Mouse (Mus musculus) cerebellum, postnatal 4 days (tissue): ENCODE data around the gene Gm21964.

Experiments used
- DNase-seq, 2 experiments: peaks; one replicate each; pipeline ENCODE4 v3.0.0; 2022; ENCODE audit warnings: low spot score in 2 of 2, mixed read lengths in 1 of 2

Gm21964 gene

DNA sequence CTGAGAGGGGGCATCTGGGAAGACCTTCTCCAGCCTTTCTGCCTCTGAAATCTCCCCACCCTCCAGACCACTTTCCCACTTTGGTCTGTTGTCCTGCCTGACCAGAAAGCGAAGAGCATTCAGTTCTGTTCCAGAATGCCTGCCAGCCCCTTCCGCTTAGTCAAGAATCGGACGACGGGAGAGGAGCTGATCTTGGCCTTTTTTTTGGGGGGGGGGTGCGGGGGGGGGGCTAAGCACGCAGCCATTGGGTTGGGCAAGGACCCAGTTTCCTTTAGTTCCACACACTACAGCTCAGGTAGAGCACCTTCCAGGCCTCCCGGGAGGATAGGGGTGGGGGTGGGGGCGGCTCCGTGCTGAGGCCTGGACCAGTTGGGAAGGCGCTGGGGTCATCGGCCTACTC lies at the start of gene Gm21964:
Gene Gm21964 (plus strand): TSS at position 301 of the 400 bp plus-strand sequence.
- no peak for DNase-seq

DNA sequence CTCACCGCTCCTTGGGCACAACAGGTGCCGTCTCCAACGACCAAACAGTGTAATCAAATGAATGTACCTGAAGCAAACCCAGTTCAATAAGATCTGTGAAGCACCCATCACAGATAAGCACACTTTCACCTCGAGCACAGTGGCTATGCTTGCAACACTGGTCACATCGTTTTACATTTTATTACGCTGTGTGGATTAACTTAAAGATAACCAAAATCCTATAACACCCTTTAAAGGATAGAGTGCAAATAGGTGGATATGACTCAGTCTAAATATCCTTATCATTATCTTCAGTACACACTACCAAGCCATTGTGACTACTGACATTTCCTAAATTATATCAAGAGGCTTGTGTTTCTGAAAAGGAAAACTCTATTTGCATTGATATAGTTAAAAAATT lies 49.8 kb upstream of the Gm21964 start:
- DNase-seq, result no peak

DNA sequence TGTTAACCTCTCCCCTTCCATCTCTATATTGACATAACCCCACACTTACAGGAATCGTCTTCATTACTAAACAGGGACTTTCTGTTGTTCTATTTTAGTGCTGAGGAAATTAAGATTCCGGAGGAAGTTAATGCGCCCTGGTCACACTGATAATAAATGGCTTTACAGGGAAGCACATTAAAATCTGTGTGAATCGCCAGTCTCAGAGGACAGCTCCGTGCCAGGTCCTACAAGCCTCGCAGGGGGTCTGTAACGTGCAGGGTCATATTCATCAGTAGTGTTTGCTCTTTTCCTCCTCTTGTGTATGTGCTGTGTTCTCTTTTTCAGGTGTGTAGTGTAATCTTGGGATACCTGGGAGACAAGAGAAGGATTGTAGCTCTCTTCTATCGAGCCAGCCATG lies 42.8 kb upstream of the Gm21964 start:
- no peak for DNase-seq

DNA sequence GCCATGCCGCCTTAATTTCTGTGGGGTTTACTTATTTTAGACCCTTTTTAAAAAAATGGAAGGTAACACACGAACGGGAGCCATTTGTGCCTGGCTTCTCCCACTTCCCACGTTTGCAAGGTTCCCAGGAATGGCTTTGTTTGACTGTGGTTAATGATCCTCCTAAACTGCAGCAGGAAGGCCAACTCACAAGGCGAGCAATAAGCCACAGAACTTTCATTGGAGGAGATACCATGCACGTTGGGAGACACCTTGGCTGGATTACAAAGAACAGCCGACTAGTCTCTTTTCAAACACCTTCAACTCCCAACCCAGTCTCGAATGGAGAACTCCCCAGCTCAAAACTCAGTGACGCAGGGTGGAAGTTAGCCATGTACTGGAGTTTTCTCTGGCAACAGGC lies 36.8 kb upstream of the Gm21964 start:
- no peak for DNase-seq

DNA sequence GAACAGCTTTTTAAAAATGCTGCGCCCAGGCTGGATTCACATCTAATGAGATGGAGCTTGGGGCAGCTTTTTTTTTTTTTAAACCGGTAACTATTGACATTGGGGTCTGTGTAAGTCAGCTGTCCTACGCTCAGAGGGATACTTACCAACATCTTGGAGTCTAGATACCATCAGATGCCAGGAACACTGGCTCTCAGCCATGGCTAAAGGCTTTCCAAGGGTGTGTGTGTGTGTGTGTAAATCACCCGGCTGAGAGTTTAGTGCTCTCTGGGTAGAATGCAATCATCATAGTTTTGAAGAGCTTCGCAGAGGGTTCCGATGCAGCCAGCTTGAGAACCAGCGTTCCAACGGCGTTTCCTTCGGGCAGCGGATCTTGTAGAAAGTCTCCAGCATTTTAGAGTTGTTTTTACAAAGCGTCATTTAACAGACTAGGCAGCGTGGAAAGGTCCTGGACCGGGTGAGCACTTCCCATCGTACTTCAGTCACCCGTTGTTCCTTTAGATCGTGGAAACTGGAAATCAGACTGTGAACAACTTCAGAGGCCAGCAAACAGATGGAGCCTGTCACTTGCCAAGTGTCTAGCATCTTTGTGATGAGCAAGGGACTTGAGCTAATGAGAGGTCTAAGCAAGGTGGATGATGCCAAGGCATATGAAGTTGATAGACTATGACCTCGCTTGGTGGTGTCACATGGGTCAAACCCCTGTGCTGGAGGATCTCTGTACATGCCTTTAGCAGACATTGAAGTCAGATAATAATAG lies 36.2 kb upstream of the Gm21964 start:
- DNase-seq, result no peak

DNA sequence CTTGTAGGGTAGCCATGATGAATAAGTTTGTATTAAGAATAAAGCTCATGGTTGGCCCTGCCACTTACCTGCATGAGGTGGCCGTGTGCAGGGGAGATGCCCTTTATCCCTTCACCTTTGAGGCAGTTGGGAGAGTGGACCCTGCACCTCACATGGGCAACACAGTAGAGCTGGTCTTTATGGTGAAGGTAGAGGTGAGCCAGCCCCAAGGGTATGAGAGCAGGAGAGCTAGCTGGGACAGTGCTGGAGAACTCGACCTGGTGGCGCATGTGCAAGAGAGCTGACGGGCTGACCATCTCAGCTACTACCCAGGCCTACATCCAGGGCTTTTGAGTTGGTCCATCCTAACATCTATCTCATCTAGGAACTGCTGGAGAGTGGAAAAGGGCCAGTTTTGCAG lies 35.3 kb upstream of the Gm21964 start:
- DNase-seq, result no peak

DNA sequence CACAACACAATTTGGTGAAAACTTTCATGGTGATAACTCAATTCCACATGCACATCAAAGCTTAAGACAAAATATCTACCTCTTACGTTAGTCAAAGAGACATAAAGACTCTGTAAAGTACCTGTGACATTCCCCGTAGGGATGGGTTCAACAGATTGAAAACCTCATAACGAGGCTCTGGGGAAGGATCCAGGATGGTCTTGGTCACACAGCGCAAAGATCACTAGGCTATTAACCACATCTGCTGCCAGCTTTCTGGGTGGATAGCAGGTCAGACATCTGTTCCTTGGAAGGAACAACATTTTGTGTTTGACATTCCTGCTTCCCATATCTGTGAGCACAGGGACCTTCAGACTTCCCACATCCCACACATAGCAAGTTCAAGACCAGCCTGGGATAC lies 31.3 kb upstream of the Gm21964 start:
- no peak for DNase-seq

DNA sequence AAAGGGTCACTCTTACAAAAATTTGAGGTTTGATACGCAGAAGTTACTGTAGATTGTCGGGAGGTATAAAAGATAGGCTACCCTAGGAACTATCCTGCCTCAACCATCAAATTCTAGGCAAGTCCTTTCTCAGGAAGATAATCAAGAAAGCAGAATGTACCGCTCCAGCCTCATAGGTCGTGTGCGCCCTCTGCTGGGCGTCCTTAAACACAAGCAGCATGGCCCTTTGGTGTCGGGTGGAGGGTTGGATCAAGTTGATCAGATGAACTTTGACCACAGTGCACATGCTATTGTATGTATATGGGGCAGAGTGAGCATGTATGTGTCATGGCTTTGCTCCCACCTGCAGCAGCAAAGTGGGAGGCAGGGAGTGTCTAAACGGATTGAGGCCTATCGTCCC lies 29.4 kb upstream of the Gm21964 start:
- DNase-seq, result peak in 1 of 2 experiments; percentile 73

DNA sequence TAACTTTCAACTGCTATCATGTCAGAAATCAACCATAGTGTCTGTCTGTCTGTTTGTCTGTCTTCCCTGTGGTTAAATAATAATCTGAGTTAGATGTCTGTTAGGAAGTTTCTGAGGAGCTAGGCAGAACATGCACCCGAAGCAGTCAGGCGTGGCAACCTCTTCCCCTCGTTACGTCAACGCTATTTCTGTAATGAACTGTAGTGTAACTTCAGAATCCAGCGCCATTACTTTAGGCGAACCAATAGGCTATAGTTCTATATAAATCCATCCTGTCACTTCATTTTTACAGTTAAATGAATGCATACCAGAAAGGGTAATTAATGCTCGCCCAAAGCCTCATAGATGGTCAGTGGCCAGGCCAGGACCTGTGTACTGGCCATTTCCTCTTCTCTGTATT lies 26.5 kb upstream of the Gm21964 start:
- DNase-seq, result no peak

DNA sequence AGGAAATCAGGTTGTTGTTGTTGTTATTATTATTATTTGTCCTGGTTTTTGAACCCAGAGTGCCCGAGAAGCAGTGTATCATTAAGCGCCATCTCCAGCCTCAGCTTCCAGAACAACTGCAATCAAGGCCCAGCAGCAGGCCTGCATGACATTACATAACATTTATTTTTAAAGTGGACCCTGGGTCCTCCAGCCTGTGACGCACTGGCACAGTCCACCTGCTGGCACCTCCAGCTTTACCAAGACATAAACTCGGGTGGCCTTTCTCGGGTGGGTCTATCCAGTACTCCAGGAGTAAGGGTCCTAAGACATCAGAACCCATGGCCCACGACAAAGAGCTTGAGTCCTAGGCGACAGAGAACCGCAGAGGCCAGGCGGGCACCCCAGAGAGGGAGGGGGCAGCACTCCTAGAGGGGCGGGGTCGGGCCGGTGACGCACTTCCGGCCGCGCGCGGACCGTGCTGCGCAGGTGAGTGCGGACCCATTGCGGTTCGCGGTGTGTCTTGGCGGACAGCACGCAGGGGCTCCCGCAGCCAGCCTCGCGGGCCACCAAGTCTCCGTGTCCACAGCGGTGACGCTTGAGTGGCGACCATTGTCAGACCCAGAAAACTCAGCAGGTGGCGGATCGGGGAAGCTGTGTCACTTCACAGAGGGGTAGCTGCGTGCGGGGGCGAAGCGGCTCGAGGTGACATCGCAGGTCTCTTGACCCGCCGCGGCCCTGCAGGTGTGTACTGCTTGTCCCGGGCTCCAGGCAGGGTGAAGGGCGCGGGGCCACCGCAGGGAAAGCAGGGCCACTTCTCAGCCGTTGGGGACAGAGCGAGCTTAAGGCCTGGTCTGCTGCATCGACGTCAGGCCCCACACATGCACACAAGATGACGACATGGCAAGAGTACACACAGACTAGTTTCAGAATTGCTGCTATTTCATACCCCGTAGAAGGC lies 21.5 kb upstream of the Gm21964 start, which contains the start of gene Zfp612:
Gene Zfp612 (plus strand): TSS at position 465 of the 940 bp plus-strand sequence.
- peak; percentile 49 to 74 for DNase-seq

DNA sequence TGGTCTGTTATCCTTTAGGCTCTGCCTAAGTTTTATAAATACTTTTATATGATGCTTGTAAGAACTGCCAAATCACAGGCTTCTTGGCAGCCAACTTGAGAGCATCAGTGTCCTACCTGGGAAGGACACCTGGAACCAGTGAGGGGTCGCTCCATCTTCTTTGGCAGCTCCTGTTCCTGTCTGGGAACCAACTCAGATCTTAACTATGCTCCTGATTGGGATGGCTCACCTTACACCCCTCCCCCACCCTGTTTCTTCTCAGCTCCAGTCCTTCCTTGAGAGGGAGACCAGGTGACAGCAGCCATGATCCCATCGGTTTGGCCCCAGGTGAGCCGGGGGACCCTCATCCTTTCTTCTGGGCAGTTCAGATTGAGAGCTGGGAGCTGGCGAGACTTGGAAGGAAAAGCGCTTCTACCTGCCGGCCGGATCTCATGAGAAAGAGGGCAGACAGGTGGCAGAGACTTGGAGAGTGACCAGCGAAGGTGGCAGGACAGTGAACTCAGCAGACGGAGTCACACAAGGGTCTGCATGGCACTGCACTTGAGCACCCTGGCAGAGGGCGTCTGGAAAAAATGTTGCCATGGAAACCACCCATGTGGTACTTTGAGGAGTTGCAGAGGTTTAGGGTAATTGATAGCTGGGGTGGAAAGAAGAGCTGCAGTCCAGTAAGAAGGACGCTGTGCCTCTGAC lies 18.4 kb upstream of the Gm21964 start:
- DNase-seq, result no peak

DNA sequence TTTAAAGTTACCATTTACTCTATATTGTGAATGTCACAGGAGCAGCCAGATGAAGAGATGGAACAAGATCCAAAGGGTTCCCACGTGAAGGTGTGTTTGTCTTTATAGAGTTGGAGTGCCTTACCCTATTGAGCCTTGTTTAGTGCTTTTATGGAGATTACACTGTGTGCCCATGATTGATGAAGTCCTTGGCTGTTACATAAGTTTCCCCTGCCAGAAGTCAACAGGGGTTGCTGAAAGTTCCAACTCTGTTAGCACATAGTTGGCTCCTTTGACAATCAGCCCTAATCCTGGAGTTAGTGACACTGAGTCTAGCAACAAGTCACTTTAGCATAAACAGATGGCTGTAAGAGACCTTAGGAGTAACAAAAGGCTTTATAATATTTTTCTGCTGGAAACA lies 9.1 kb upstream of the Gm21964 start:
- DNase-seq, result peak in 1 of 2 experiments; percentile 32

DNA sequence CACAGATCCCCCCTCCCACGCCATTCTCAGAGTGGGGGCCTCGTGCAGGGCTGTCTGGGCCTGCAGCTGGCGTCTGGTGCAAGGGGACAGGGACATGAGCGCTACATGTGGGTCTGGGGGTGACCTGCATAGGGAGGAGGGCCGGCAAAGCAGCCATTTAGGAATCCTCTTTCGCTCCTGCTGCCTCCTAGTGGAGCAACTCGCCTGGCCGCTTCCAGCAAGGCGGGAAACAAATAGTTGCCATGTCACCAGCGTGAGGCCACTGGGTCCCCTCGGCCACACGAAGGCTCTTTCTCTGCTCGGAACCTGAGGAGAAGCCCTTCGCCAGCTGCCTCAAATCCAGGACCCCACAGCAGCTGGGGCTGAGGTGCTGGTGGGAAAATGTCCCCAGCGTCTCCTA lies 669 bp downstream of the Gm21964 start:
- DNase-seq, result no peak

DNA sequence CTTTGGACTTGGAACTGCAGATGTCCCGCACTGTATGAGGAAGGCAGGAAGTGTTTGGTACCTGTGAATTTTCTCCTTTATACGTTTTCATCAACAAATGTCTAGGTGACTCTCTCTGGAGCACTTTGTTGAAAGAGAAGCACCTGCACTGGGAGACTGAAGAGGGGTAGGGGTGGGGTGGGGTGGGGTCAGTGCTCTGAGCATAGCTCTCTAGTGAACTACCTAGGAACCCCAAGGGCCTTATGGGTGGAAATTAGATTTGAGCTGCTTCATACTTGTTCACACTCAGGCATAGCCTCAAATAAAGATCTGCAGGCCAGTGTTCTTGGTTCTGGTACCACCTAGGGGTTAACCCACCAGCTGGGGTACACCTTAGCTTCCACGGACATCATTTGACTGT lies 1.6 kb downstream of the Gm21964 start, which contains the start of gene Gm17720:
Gene Gm17720 (minus strand): TSS at position 101 of the 400 bp plus-strand sequence.
- no peak for DNase-seq

DNA sequence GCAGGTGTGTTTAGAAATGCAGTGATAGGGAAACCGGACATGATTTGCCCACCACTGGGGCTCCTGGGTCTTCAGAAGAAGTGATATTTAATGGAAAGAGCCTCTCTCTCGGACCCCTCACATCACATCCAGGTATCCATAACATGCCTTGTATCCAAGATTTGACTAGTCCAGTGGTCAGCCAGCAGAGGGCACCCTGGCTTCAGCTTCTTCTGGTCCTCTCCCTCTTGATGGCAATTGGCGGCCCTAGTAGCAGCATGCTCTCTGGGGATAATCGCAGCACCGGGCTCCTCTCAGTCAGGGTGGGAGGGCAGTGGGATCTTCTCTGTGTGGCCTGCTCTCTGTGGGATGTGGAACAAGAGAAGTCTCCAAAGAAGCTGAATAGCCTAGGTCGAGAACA lies 18.7 kb downstream of the Gm21964 start:
- DNase-seq, result peak in 1 of 2 experiments; percentile 49

DNA sequence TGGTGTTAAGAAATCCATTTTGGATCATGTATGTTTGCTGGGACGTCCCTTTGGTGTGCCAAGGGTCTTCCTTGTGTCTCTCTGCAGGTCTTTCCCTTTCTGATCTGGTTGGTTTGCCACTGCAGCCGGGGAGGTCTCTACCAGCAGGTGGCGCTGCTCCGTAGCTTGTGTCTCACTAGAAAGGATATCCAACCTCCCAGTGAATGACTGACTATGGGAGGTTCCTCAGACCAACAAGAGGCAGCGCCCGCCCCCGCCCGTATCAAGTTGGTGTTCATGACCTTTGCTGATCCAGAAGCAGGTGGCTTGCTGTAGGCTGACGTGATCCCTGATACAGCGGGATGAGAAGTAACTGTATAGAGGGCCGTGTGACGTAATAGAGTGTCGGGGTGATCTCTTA lies 29.5 kb downstream of the Gm21964 start:
- DNase-seq, result peak; percentile 73 to 84

DNA sequence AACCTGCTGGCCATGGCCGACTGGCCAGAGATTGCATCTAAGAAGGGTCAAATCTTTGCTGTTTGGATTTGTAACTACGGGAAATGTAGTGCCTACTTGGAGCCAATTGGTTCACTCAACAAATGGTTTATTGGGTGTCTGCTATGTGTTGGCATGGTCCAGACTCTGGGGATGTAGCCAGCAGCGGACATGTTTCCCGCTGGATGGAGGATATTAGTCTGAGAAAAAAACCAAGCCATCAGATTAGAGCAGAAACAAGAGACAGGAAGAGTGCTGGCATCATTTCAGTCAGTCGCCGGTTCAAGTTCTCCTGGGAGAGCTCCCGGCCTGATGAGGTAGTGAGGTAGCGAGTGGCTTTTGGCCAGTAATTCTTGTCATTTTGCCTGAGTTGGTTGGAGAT lies 33.2 kb downstream of the Gm21964 start:
- no peak for DNase-seq

DNA sequence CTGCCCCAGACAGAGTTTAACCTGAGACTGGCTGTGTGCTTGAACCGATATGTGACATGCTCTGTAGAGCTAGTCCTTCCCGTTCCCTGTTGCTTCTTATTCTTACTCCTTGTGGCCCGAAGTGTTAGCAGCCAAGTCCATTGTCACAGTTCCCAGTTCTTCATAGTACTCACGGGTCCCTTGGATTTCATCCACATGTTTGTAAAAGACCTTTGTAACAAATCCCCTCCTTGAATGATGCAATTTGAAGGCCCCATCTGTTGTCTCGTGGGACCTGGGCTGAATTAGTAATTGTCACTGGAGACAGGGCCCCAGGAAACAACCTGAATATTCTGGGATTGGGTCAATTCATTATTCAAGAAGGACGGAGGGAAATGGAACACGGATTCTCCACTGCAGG lies 34.5 kb downstream of the Gm21964 start:
- DNase-seq, result no peak

DNA sequence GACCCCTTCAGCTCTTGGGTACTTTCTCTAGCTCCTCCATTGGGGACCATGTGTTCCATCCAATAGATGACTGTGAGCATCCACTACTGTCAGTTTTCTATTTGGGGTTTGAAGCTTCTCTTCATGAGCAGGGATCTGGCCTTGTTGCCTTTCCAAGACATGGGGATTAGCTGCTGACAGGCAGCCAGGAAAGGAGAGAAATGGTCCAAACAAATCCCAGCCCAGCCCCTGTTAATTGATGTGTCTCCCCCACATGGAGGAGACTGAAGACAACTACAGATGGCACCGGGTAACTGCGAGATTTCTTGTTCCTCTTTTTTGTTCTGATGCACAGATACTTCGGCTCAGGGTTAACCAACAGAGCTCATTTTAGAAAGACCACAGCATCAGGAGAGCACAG lies 39.1 kb downstream of the Gm21964 start:
- DNase-seq, result no peak

DNA sequence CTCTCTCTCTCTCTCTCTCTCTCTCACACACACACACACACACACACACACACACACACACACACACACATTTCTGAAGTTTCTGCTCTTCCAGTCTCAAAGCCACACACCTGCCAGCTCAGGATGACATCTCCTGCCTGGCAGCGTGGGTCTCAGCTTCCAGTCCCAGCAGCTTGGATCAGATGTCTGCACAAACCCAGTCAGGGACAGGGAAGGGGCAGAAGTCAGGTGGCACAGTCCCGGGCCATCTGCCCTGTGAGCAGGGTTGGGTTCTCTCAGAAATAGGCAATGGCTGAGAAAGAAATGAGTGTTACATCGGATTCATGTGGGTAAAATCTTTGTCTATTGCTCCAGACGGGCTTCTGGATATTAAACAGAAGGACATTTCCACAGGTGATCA lies 39.8 kb downstream of the Gm21964 start:
- DNase-seq, result no peak

DNA sequence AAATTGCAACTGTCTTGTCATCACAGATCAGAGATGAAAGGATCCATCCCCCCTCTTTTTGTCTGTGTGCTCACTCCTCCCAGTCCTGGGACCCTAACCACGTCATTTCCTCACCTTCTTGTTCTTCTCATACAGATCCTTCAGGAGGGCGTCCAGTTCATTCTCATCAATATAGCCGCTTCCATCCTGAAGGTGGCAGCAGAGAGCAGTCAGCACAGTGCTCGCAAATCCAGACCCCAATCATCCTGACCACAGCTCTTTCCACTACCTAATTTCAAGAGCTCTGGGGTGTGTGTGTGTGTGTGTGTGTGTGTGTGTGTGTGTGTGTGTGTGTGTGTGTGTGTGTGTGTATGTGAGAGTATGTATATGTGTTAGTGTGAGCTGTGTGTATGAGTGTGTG lies 44.5 kb downstream of the Gm21964 start:
- DNase-seq, result peak; percentile 42 to 68

DNA sequence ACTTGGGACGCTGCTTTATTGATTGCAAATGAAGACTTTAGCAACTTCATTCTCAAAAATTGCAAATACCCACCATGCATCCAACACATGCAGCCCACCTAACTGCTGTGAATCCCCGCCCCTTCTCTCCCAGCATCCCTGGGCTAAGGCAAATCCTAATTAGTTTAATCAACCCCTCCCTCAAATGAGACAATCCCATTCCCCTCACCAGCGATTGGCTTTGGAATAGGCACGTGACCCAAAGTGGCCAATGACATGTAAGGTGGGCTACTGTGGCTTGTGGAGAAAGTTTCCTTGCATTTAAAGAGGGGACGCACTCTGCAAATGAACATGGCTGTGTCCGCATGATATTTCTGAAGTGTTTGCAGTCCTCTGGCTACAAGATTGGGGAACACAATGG lies 51.9 kb downstream of the Gm21964 start:
- no peak for DNase-seq
